Mouse (Mus musculus): ENCODE measurements at regions not wholly inside any gene's neighbourhood (a gene's known extent, or its start where the extent isn't known, plus 50 kb on each side); places are given as distances from the start of the nearest gene placed in this dataset.

- 47% methylated on average over 3 of the region's 3 CpGs for WGBS
- peak; percentile 79 for DNase-seq (ENCODE audit: low spot score)
Measured at GRCm38 (mm10) chr4:105970056-105970455, 180.4 kb downstream of the Gm12728 start.

DNA sequence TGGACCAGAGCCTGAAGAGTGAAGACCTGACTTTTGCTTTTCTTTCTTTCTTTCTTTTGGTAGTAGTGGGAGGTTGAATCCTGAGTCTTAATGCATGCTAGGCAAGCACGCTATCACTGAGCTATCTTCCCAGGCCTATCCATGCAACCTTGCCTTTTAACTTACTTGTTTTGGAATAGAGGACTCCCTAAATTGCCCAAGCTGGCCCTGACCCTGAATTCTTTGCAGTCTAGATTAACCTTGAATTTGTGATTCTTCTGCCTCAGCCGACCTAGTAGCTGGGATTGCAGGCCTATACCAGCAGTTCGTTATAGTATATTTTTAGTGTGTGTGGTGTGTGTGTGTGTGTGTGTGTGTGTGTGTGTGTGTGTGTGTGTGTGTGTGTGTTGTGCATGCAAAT is 183.1 kb downstream of the Gm12728 start:
- H3K9ac ChIP-seq (replicated peaks; ENCODE audit: low read depth): no peak overlapping the region
- no peak overlapping the region for H3K27ac ChIP-seq (ENCODE audit: low read length)
- H3K9me3 ChIP-seq (ENCODE audit: low read length): no peaks in the 10 kb centered on the region
- no peak overlapping the region for H3K4me3 ChIP-seq (ENCODE audit: low read depth, low read length)
- DNase-seq (ENCODE audit: low spot score): no peak
- TF ChIP-seq EP300 (IDR thresholded peaks at IDR 0.05) (no peak), CTCF (IDR thresholded peaks at IDR 0.05) (no peak)
- no peaks in the 10 kb centered on the region for H3K27me3 ChIP-seq (replicated peaks; ENCODE audit: insufficient read depth, low read length)
- no peak overlapping the region for H3K4me2 ChIP-seq (replicated peaks; ENCODE audit: low read depth, low read length)
- H3K36me3 ChIP-seq (ENCODE audit: insufficient read depth, low read length): no peaks in the 10 kb centered on the region
- ATAC-seq: no peak
- WGBS: 83% methylated on average over 3 of the region's 3 CpGs
- no peaks in the 10 kb centered on the region for H3K4me1 ChIP-seq (ENCODE audit: insufficient read depth, low read depth, low read length)

More at GRCm38 (mm10) chr4:105970056-105970455, 180.4 kb downstream of the Gm12728 start:
- peak; percentile 73 for ATAC-seq
- H3K36me3 ChIP-seq (ENCODE audit: insufficient read depth, low read length): no peaks in the 10 kb centered on the region
- H3K4me2 ChIP-seq (replicated peaks; ENCODE audit: low read depth, low read length): no peak overlapping the region
- no peaks in the 10 kb centered on the region for H3K27me3 ChIP-seq (replicated peaks; ENCODE audit: insufficient read depth, low read length)
- H3K4me3 ChIP-seq (ENCODE audit: low read depth, low read length): no peak overlapping the region
- H3K9ac ChIP-seq (replicated peaks; ENCODE audit: low read depth): no peak overlapping the region
- TF ChIP-seq EP300 (IDR thresholded peaks at IDR 0.05): no peak; the same call in 1 of the 2 replicates
- no peak for TF ChIP-seq CTCF (IDR thresholded peaks at IDR 0.05)
- no peaks in the 10 kb centered on the region for H3K9me3 ChIP-seq (ENCODE audit: low read length)
- no peak overlapping the region for H3K27ac ChIP-seq (ENCODE audit: low read length)
- H3K4me1 ChIP-seq (ENCODE audit: insufficient read depth, low read depth, low read length): no peaks in the 10 kb centered on the region

GRCm38 (mm10) chr4:105973769-105974397 is 184.2 kb downstream of the Gm12728 start:
- Histone ChIP-seq H3K27me3 (replicated peaks; ENCODE audit: insufficient read depth, low read length) (no peaks in the 10 kb centered on the region), H3K36me3 (ENCODE audit: insufficient read depth, low read length) (no peaks in the 10 kb centered on the region), H3K4me1 (ENCODE audit: insufficient read depth, low read depth, low read length) (no peaks in the 10 kb centered on the region), H3K27ac (ENCODE audit: low read length) (no peak overlapping the region), H3K9me3 (ENCODE audit: low read length) (no peaks in the 10 kb centered on the region), H3K4me2 (replicated peaks; ENCODE audit: low read depth, low read length) (no peak overlapping the region), H3K9ac (replicated peaks; ENCODE audit: low read depth) (no peak overlapping the region), H3K4me3 (ENCODE audit: low read depth, low read length) (no peak overlapping the region)
- peak; percentile 86 for TF ChIP-seq EP300 (IDR thresholded peaks at IDR 0.05)
- TF ChIP-seq CTCF (IDR thresholded peaks at IDR 0.05): no peak
- no peak for ATAC-seq
- 33% methylated on average over 6 of the region's 6 CpGs for WGBS
- DNase-seq (ENCODE audit: low spot score): peak; percentile 30

DNA sequence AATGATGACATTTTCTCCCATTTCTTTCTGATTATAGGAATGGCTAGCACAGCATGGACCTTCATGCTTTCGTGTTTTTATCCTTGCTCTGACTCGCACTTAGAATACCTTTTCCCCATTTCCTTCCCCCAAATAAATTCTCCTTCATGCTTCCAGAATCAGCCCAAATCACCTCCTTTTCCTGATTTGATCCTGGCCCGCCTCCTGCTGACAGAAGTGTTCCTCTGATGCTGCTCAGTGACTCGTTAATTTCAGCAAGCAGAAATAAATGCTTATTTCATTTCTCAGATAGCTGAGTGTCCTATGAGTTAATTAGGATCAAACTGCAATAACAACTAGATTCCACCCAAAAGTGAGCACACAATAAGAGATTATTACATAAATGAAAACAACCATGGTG is 185.3 kb downstream of the Gm12728 start:
- Histone ChIP-seq H3K9ac (replicated peaks; ENCODE audit: low read depth) (no peak overlapping the region), H3K4me3 (ENCODE audit: low read depth, low read length) (no peak overlapping the region), H3K4me1 (ENCODE audit: insufficient read depth, low read depth, low read length) (no peaks in the 10 kb centered on the region), H3K4me2 (replicated peaks; ENCODE audit: low read depth, low read length) (no peak overlapping the region), H3K9me3 (ENCODE audit: low read length) (no peaks in the 10 kb centered on the region), H3K27me3 (replicated peaks; ENCODE audit: insufficient read depth, low read length) (no peaks in the 10 kb centered on the region), H3K36me3 (ENCODE audit: insufficient read depth, low read length) (no peaks in the 10 kb centered on the region), H3K27ac (ENCODE audit: low read length) (no peak overlapping the region)
- WGBS: 63% methylated on average over 4 of the region's 4 CpGs
- DNase-seq (ENCODE audit: low spot score) (no peak), ATAC-seq (no peak)
- TF ChIP-seq CTCF (IDR thresholded peaks at IDR 0.05) (peak; percentile 27), EP300 (IDR thresholded peaks at IDR 0.05) (no peak)

- H3K4me2 ChIP-seq (replicated peaks; ENCODE audit: low read depth, low read length): no peak overlapping the region
- H3K27me3 ChIP-seq (replicated peaks; ENCODE audit: insufficient read depth, low read length): no peaks in the 10 kb centered on the region
- no peak overlapping the region for H3K27ac ChIP-seq (ENCODE audit: low read length)
- TF ChIP-seq CTCF (IDR thresholded peaks at IDR 0.05) (no peak), EP300 (IDR thresholded peaks at IDR 0.05) (no peak)
- no peaks in the 10 kb centered on the region for H3K4me1 ChIP-seq (ENCODE audit: insufficient read depth, low read depth, low read length)
- no peak overlapping the region for H3K9ac ChIP-seq (replicated peaks; ENCODE audit: low read depth)
- H3K9me3 ChIP-seq (ENCODE audit: low read length): no peaks in the 10 kb centered on the region
- DNase-seq (ENCODE audit: low spot score) (no peak), ATAC-seq (peak; percentile 26; the same call in 1 of the 2 replicates)
- no peaks in the 10 kb centered on the region for H3K36me3 ChIP-seq (ENCODE audit: insufficient read depth, low read length)
- H3K4me3 ChIP-seq (ENCODE audit: low read depth, low read length): no peak overlapping the region
- WGBS: 73% methylated on average over 5 of the region's 5 CpGs
Measured at GRCm38 (mm10) chr4:105979048-105979447, 189.4 kb downstream of the Gm12728 start.

GRCm38 (mm10) chr4:105983018-105983417 is 193.3 kb downstream of the Gm12728 start:
- TF ChIP-seq EP300 (IDR thresholded peaks at IDR 0.05): peak; percentile 91
- no peak for TF ChIP-seq CTCF (IDR thresholded peaks at IDR 0.05)
- no peaks in the 10 kb centered on the region for H3K4me1 ChIP-seq (ENCODE audit: insufficient read depth, low read depth, low read length)
- H3K4me3 ChIP-seq (ENCODE audit: low read depth, low read length): no peak overlapping the region
- H3K27ac ChIP-seq (ENCODE audit: low read length): peak overlapping the region; percentile 59
- H3K9ac ChIP-seq (replicated peaks; ENCODE audit: low read depth): no peak overlapping the region
- H3K9me3 ChIP-seq (ENCODE audit: low read length): no peaks in the 10 kb centered on the region
- 77% methylated on average over 1 of the region's 1 CpGs for WGBS
- H3K27me3 ChIP-seq (replicated peaks; ENCODE audit: insufficient read depth, low read length): no peaks in the 10 kb centered on the region
- ATAC-seq: peak; percentile 70
- DNase-seq (ENCODE audit: low spot score): peak; percentile 77
- H3K36me3 ChIP-seq (ENCODE audit: insufficient read depth, low read length): no peaks in the 10 kb centered on the region
- no peak overlapping the region for H3K4me2 ChIP-seq (replicated peaks; ENCODE audit: low read depth, low read length)
